Mouse (Mus musculus) E14TG2a.4 (cell line): Measurements from ENCODE around the gene Arhgap33.

Source experiments
- CTCF ChIP-seq: conservative IDR thresholded peaks from 2 replicates; pipeline ENCODE4 v1.5.1; 2014; ENCODE audit warnings: low read length
- NANOG ChIP-seq: IDR thresholded peaks from 2 replicates; pipeline ENCODE4 v1.6.1; 2014; ENCODE audit warnings: borderline replicate concordance, low read length, mixed read lengths
- POU5F1 ChIP-seq: IDR thresholded peaks from 2 replicates; pipeline ENCODE4 v1.6.1; 2014; ENCODE audit warnings: low read length, borderline replicate concordance

- TF ChIP-seq CTCF: no peak
- no peak for TF ChIP-seq NANOG
- TF ChIP-seq POU5F1: no peak
Observed at GRCm38 (mm10) chr7:30534633-30535577, at the start of gene Arhgap33.
